Mouse (Mus musculus) kidney, embryonic 15.5 days (tissue): ENCODE results near the gene Smim13. TPM values are rescaled to one million over a fixed set of nuclear protein-coding genes. Genes with fewer than 3 reads are reported as not detected.

Experiments used
- ATAC-seq: fragments of 200-750 bp; cut with Nextera tagmentation; replicated peaks from 2 replicates; pipeline ENCODE4 v1.8.0; 2017; ENCODE audit warnings: moderate TSS enrichment; ENCODE audit not compliant: low FRiP score
- H3K27ac ChIP-seq: fragments of 300-500 bp; sonication (generic); 2 replicates; pipeline ENCODE4 v1.5.1; 2015; ENCODE audit warnings: mild to moderate bottlenecking, inconsistent platforms
- H3K27me3 ChIP-seq: fragments of 300-500 bp; sonication (generic); 2 replicates; pipeline ENCODE4 v1.6.1; 2015; ENCODE audit warnings: inconsistent platforms
- H3K36me3 ChIP-seq: fragments of 300-500 bp; sonication (generic); 2 replicates; pipeline ENCODE4 v1.6.1; 2015; ENCODE audit warnings: inconsistent platforms
- H3K4me1 ChIP-seq: fragments of 300-500 bp; sonication (generic); 2 replicates; pipeline ENCODE4 v1.6.1; 2015; ENCODE audit warnings: inconsistent platforms
- H3K4me2 ChIP-seq: fragments of 300-500 bp; sonication (generic); 2 replicates; pipeline ENCODE4 v1.6.1; 2015; ENCODE audit warnings: moderate library complexity, mild to moderate bottlenecking, inconsistent platforms
- H3K4me3 ChIP-seq: fragments of 300-500 bp; sonication (generic); replicated peaks from 2 replicates; pipeline ENCODE4 v1.5.1; 2015; ENCODE audit warnings: mild to moderate bottlenecking, inconsistent platforms
- H3K9ac ChIP-seq: fragments of 300-500 bp; sonication (generic); 2 replicates; pipeline ENCODE4 v1.6.1; 2015; ENCODE audit warnings: mild to moderate bottlenecking, inconsistent platforms
- H3K9me3 ChIP-seq: fragments of 300-500 bp; sonication (generic); replicated peaks from 2 replicates; pipeline ENCODE4 v1.6.1; 2016; ENCODE audit warnings: inconsistent platforms
- WGBS: fragments of 180-500 bp; shearing (Covaris S2); methylation state at CpG from one replicate; pipeline ENCODE4 v1.1.7; 2015; ENCODE audit warnings: mixed read lengths; 5-methylcytosine and 5-hydroxymethylcytosine counted together
- polyA plus RNA-seq: library from polyadenylated mRNA; unstranded; fragments of >200 nt; fragmentation: Nextera tagmentation; extraction: Ambion mirVana; gene quantifications from 2 replicates; pipeline ENCODE4 v1.2.1, GENCODE M21; 2015

The Smim13 gene
- polyA plus RNA-seq, 1 experiment from 2014 or later: 10.1 TPM

- H3K4me2 ChIP-seq: no peak overlapping the region
- H3K36me3 ChIP-seq: no peaks in the 10 kb centered on the region
- WGBS: 66% methylated on average over 4 of the region's 4 CpGs
- no peak for ATAC-seq
- no peaks in the 10 kb centered on the region for H3K27me3 ChIP-seq
- no peaks in the 10 kb centered on the region for H3K9me3 ChIP-seq
- H3K27ac ChIP-seq: no peak overlapping the region
- H3K4me1 ChIP-seq: peaks cover 7% of the 10 kb centered on the region; the same call in 1 of the 2 replicates
- no peak overlapping the region for H3K4me3 ChIP-seq
- no peak overlapping the region for H3K9ac ChIP-seq
Observed at GRCm38 (mm10) chr13:41300037-41300436, 50.4 kb downstream of the Smim13 start.

DNA sequence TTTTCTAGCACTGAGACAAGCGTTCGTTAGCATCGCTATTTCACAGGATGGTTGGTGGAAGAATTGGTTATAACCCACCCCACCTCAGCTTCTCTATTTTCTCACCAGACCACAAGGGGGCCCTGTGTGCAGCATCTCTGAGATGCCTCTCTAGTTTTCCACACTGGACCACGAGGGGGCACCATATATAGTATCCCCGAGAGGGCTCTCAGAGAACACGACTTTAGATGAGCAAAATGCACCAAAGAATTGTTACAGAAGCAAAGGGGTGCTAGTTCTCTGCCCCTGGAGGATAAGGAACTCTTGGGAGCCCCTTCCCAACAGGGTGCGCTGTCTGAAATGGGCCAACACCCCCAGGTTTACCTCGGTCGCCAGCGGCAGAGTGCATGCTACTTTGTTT is 53.1 kb downstream of the Smim13 start:
- Histone ChIP-seq H3K4me1 (peaks cover 7% of the 10 kb centered on the region; the same call in 1 of the 2 replicates), H3K9ac (no peak overlapping the region), H3K27me3 (no peaks in the 10 kb centered on the region), H3K27ac (no peak overlapping the region), H3K9me3 (no peaks in the 10 kb centered on the region), H3K4me2 (no peak overlapping the region), H3K4me3 (no peak overlapping the region), H3K36me3 (no peaks in the 10 kb centered on the region)
- no peak for ATAC-seq
- 64% methylated on average over 10 of the region's 10 CpGs for WGBS

GRCm38 (mm10) chr13:41320749-41321148 is 71.1 kb downstream of the Smim13 start:
- no peak overlapping the region for H3K27ac ChIP-seq

GRCm38 (mm10) chr13:41321433-41321832 is 71.8 kb downstream of the Smim13 start:
- H3K4me2 ChIP-seq: no peak overlapping the region

More at GRCm38 (mm10) chr13:41320749-41321148, 71.1 kb downstream of the Smim13 start:
- no peaks in the 10 kb centered on the region for H3K9me3 ChIP-seq
- H3K9ac ChIP-seq: no peak overlapping the region
- H3K27me3 ChIP-seq: no peaks in the 10 kb centered on the region
- 79% methylated on average over 5 of the region's 5 CpGs for WGBS
- peaks cover 8% of the 10 kb centered on the region; the same call in 1 of the 2 replicates for H3K4me1 ChIP-seq
- peaks cover 25% of the 10 kb centered on the region for H3K36me3 ChIP-seq
- H3K4me3 ChIP-seq: no peak overlapping the region
- H3K4me2 ChIP-seq: no peak overlapping the region
- no peak for ATAC-seq

GRCm38 (mm10) chr13:41324631-41325030 is 75.0 kb downstream of the Smim13 start:
- H3K36me3 ChIP-seq: no peaks in the 10 kb centered on the region
- ATAC-seq: no peak
- no peaks in the 10 kb centered on the region for H3K9me3 ChIP-seq
- peaks cover 19% of the 10 kb centered on the region for H3K4me1 ChIP-seq
- H3K4me3 ChIP-seq: no peak overlapping the region
- no peak overlapping the region for H3K4me2 ChIP-seq
- no peak overlapping the region for H3K9ac ChIP-seq
- no peaks in the 10 kb centered on the region for H3K27me3 ChIP-seq
- H3K27ac ChIP-seq: no peak overlapping the region
- 77% methylated on average over 4 of the region's 4 CpGs for WGBS

More at GRCm38 (mm10) chr13:41321433-41321832, 71.8 kb downstream of the Smim13 start:
- Histone ChIP-seq H3K9ac (no peak overlapping the region), H3K4me3 (no peak overlapping the region), H3K4me1 (peaks cover 8% of the 10 kb centered on the region; the same call in 1 of the 2 replicates), H3K36me3 (peaks cover 18% of the 10 kb centered on the region), H3K27me3 (no peaks in the 10 kb centered on the region), H3K9me3 (no peaks in the 10 kb centered on the region), H3K27ac (0 out of 2 replicates have a peak overlapping the region, but pooled peaks have one; percentile 32)
- no peak for ATAC-seq
- WGBS: 74% methylated on average over 3 of the region's 3 CpGs

DNA sequence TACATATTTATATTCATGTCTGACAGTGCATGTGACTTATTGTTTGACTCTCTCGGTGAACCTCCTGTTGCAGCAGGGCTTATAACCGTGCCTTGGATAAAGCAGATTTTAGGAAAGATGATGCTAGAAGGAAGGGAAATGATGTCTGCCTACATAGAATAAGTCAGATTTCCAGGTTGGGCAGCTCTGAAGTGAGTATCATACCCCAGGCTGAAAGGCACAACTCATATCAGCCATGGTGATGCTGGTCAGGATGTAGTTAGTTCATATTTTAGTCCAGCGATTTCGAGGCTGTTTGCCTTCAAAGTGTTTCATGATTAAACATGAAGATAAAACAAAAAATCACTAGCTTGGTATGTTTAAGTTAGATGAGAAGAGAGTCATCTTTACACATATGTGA is 75.7 kb downstream of the Smim13 start:
- no peak for ATAC-seq
- Histone ChIP-seq H3K4me3 (no peak overlapping the region), H3K27me3 (no peaks in the 10 kb centered on the region), H3K4me1 (peaks cover 25% of the 10 kb centered on the region), H3K4me2 (no peak overlapping the region), H3K9ac (no peak overlapping the region), H3K9me3 (no peaks in the 10 kb centered on the region), H3K27ac (no peak overlapping the region), H3K36me3 (no peaks in the 10 kb centered on the region)
- WGBS: 85% methylated on average over 4 of the region's 4 CpGs

DNA sequence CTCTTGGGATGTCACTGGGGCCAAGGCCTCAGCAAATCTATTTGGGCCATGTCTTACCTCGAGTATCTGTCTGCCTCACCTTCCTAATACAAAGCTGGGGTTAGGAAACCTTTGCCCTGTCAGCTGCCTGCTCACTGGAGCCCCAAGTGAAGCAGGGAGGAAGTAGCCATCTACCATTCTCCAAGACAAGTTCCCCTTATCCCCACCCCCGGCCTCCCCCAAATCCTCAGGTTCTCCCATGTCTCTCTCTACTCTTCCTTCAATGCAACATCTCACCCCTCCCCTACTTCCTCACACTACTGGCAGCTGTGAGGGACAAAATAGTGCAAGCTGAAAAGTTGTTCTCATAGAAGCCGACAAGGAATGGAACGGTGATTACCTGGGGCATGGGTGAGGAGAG is 76.5 kb downstream of the Smim13 start:
- Histone ChIP-seq H3K4me3 (no peak overlapping the region), H3K9ac (no peak overlapping the region), H3K4me2 (no peak overlapping the region), H3K27me3 (no peaks in the 10 kb centered on the region), H3K9me3 (no peaks in the 10 kb centered on the region), H3K4me1 (peaks cover 23% of the 10 kb centered on the region), H3K36me3 (no peaks in the 10 kb centered on the region), H3K27ac (no peak overlapping the region)
- 83% methylated on average over 4 of the region's 4 CpGs for WGBS
- no peak for ATAC-seq

Other genes with a start within 250 kb of the Smim13 start
- 67.8 and 68.5 TPM in 2 replicates for gene Pak1ip1, start 248.8 kb upstream of the Smim13 start, polyA plus RNA-seq
- 207 and 214 TPM in 2 replicates for gene Tmem14c, start 233.6 kb upstream of the Smim13 start, polyA plus RNA-seq
- gene Mak, start 170.1 kb upstream of the Smim13 start, polyA plus RNA-seq: 0.75 and 0.85 TPM in 2 replicates
- gene Gcm2, start 138.8 kb upstream of the Smim13 start, polyA plus RNA-seq: not detected in 2 replicates
- gene Sycp2l, start 135.5 kb upstream of the Smim13 start, polyA plus RNA-seq: not detected in 2 replicates
- 16.8 and 19.2 TPM in 2 replicates for gene Elovl2, start 29.4 kb upstream of the Smim13 start, polyA plus RNA-seq
- gene Gm17364, start 24.1 kb downstream of the Smim13 start, polyA plus RNA-seq: not detected in 2 replicates
- gene Nedd9, start 237.5 kb downstream of the Smim13 start, polyA plus RNA-seq: 22.8 and 23.8 TPM in 2 replicates